Mouse (Mus musculus): Measurements from ENCODE around the gene Stab2.

Gene Stab2

GRCm38 (mm10) chr10:86824093-86824492, 183.7 kb downstream of the Stab2 start:
- DNase-seq, result no peak

- DNase-seq, result no peak
Measured at GRCm38 (mm10) chr10:86821014-86821413, 186.8 kb downstream of the Stab2 start.

- peak; percentile 57 to 68 for DNase-seq
Measured at GRCm38 (mm10) chr10:86819649-86820165, 188.1 kb downstream of the Stab2 start.

- DNase-seq, result no peak
Measured at GRCm38 (mm10) chr10:86815133-86815532, 192.7 kb downstream of the Stab2 start.

GRCm38 (mm10) chr10:86814292-86815131, 193.3 kb downstream of the Stab2 start:
- no peak for DNase-seq

- DNase-seq, result no peak
Measured at GRCm38 (mm10) chr10:86810612-86811011, 197.2 kb downstream of the Stab2 start.

GRCm38 (mm10) chr10:86810000-86810399, 197.8 kb downstream of the Stab2 start:
- DNase-seq, result no peak

- no peak for DNase-seq
Measured at GRCm38 (mm10) chr10:86808013-86808758, 199.6 kb downstream of the Stab2 start.

GRCm38 (mm10) chr10:86807362-86807761, 200.5 kb downstream of the Stab2 start:
- no peak for DNase-seq

- no peak for DNase-seq
Measured at GRCm38 (mm10) chr10:86796073-86796741, 211.6 kb downstream of the Stab2 start.

GRCm38 (mm10) chr10:86794794-86795535, 212.9 kb downstream of the Stab2 start:
- DNase-seq, result no peak

- no peak for DNase-seq
Measured at GRCm38 (mm10) chr10:86794196-86794595, 213.6 kb downstream of the Stab2 start.

GRCm38 (mm10) chr10:86793509-86793951, 214.3 kb downstream of the Stab2 start:
- peak in 1 of 2 experiments; percentile 60 for DNase-seq

- no peak for DNase-seq
Measured at GRCm38 (mm10) chr10:86791507-86792184, 216.2 kb downstream of the Stab2 start.

Data from lung, postnatal 4 days (tissue).